Mouse (Mus musculus): ENCODE results near the gene Rab11b. TPM values are rescaled to one million over a fixed set of nuclear protein-coding genes. Genes with fewer than 3 reads are reported as not detected.

The Rab11b gene
- polyA plus RNA-seq, 1 experiment from 2014 or later: 417 TPM

DNA sequence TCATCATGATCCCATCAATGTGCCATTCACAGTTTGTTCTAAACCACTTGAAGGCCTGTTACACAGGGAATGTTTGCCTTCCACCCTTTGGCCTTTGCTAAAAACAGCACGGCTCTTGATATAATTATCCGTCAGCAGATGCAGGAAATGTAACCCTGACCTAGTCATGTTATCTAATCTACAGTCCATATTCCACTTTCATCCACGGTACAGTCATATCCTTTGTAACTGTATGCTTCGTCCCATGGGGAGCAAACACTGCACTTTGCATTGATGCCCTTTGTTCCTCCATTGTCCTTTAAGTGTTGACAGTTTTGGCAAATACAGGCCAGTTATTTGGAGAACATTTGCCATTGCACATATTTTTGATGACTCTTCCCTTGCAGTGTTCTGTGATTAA, 28.4 kb upstream of the Rab11b start:
- 88% methylated on average over 4 of the region's 4 CpGs for WGBS

DNA sequence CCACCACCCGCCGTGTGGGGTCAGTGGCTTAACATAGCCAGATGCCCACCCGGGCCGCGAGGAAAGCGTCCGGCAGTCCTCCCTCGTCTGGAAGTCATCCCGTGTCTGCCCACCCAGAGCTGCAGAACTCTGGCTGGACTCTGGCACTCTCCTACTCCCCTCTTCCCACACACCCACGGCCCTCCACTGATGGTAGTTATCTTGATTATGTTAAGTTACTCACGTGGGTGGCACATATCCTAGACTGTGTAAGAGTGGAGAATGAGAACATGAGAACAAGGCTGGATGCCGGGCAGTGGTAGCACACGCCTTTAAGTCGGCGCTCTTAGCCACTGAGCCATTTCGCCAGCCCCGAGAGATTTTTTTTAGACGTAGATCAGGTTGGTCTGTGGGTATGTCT, 26.0 kb upstream of the Rab11b start:
- no peaks in the 10 kb centered on the region for H3K9me3 ChIP-seq (ENCODE audit: control insufficient read depth, low read length)
- H3K4me3 ChIP-seq (replicated peaks; ENCODE audit: low read depth, low read length): no peak overlapping the region
- H3K4me2 ChIP-seq (ENCODE audit: low read length): no peak overlapping the region
- no peaks in the 10 kb centered on the region for H3K27me3 ChIP-seq (ENCODE audit: control insufficient read depth, insufficient read depth, low read length)
- 84% methylated on average over 18 of the region's 18 CpGs for WGBS
- H3K4me1 ChIP-seq (ENCODE audit: control insufficient read depth, insufficient read depth, low read length): peaks cover 4% of the 10 kb centered on the region; the same call in 1 of the 2 replicates
- DNase-seq (no peak), ATAC-seq (ENCODE audit: low FRiP score, low TSS enrichment) (no peak)
- no peaks in the 10 kb centered on the region for H3K36me3 ChIP-seq (ENCODE audit: control insufficient read depth, insufficient read depth, low read length)
- H3K9ac ChIP-seq (replicated peaks; ENCODE audit: low read length): no peak overlapping the region
- no peak overlapping the region for H3K27ac ChIP-seq (replicated peaks; ENCODE audit: low read depth, low read length)

More for the DNA sequence above, 28.4 kb upstream of the Rab11b start:
- Histone ChIP-seq H3K4me2 (ENCODE audit: low read length) (no peak overlapping the region), H3K36me3 (ENCODE audit: control insufficient read depth, insufficient read depth, low read length) (no peaks in the 10 kb centered on the region), H3K4me1 (ENCODE audit: control insufficient read depth, insufficient read depth, low read length) (no peaks in the 10 kb centered on the region), H3K9ac (replicated peaks; ENCODE audit: low read length) (no peak overlapping the region), H3K9me3 (ENCODE audit: control insufficient read depth, low read length) (no peaks in the 10 kb centered on the region), H3K27me3 (ENCODE audit: control insufficient read depth, insufficient read depth, low read length) (no peaks in the 10 kb centered on the region), H3K4me3 (replicated peaks; ENCODE audit: low read depth, low read length) (no peak overlapping the region), H3K27ac (replicated peaks; ENCODE audit: low read depth, low read length) (no peak overlapping the region)
- ATAC-seq (ENCODE audit: low FRiP score, low TSS enrichment) (no peak), DNase-seq (no peak)

DNA sequence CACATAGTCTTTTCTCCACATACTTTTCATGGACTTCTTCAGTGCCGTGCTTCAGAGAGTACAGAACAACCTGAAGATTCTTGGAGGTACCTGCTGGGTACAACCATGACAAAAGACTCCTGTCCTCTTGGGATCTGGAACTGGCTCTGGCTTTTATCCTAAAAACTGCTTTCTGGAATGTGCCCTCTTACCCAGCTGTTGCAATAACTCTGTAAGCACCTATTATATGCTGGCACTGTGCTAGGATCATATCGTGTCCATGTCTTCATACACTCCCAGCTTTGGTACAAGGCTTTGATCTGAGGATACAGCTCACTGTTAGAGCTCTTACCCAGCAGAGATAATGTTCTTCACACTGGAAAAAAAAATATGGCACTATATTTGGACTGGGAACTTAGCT, 24.6 kb upstream of the Rab11b start:
- Histone ChIP-seq H3K9me3 (ENCODE audit: control insufficient read depth, low read length) (no peaks in the 10 kb centered on the region), H3K36me3 (ENCODE audit: control insufficient read depth, insufficient read depth, low read length) (no peaks in the 10 kb centered on the region), H3K27me3 (ENCODE audit: control insufficient read depth, insufficient read depth, low read length) (no peaks in the 10 kb centered on the region), H3K4me3 (replicated peaks; ENCODE audit: low read depth, low read length) (no peak overlapping the region), H3K9ac (replicated peaks; ENCODE audit: low read length) (no peak overlapping the region), H3K4me2 (ENCODE audit: low read length) (no peak overlapping the region), H3K27ac (replicated peaks; ENCODE audit: low read depth, low read length) (no peak overlapping the region), H3K4me1 (ENCODE audit: control insufficient read depth, insufficient read depth, low read length) (peaks cover 4% of the 10 kb centered on the region; the same call in 1 of the 2 replicates)
- DNase-seq (no peak), ATAC-seq (ENCODE audit: low FRiP score, low TSS enrichment) (no peak)
- WGBS: 87% methylated on average over 2 of the region's 2 CpGs

DNA sequence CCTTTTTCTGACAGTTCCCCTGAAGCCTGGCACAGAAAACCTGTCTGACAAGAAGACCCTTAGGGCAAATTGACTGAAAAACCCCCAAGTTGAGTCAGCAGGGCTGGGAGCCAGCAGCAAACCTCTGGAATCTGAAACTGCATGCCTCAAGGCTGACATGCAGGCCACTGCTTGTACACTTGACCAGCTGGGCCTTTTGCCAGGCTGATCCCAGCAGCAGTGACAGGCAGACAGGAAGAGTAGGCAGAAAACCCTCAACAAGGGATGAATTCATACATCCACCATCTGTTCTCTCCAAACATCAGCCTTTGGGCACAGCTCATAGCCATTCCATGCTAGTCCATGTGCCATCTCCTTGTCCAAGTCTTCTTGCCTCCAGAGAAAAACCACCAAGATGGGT, 23.1 kb upstream of the Rab11b start:
- H3K36me3 ChIP-seq (ENCODE audit: control insufficient read depth, insufficient read depth, low read length): no peaks in the 10 kb centered on the region
- H3K9me3 ChIP-seq (ENCODE audit: control insufficient read depth, low read length): no peaks in the 10 kb centered on the region
- no peak overlapping the region for H3K4me3 ChIP-seq (replicated peaks; ENCODE audit: low read depth, low read length)
- H3K4me2 ChIP-seq (ENCODE audit: low read length): no peak overlapping the region
- H3K4me1 ChIP-seq (ENCODE audit: control insufficient read depth, insufficient read depth, low read length): peaks cover 4% of the 10 kb centered on the region; the same call in 1 of the 2 replicates
- H3K9ac ChIP-seq (replicated peaks; ENCODE audit: low read length): no peak overlapping the region
- H3K27me3 ChIP-seq (ENCODE audit: control insufficient read depth, insufficient read depth, low read length): no peaks in the 10 kb centered on the region
- ATAC-seq (ENCODE audit: low FRiP score, low TSS enrichment): no peak
- peak; percentile 8 for DNase-seq
- no peak overlapping the region for H3K27ac ChIP-seq (replicated peaks; ENCODE audit: low read depth, low read length)

DNA sequence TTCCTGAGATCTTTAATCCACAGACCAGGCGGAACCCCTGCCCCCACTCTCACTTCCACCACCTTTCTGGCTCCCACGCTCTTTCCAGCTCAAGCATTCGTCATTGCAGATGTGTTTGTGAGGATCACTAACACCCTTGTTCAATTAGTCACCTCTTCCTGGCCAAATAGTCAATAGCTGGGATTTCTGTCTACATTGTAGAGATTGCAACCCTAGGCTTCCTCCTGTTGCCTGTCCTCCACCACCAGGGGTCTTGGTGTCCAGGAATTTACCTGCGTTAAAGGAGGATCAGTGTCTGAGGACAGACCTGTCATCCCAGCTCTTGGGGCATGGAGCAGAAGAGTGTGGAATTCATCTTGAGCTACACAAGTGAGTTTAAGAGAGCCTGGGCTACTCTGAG, 21.7 kb upstream of the Rab11b start:
- Histone ChIP-seq H3K4me1 (ENCODE audit: control insufficient read depth, insufficient read depth, low read length) (peaks cover 4% of the 10 kb centered on the region; the same call in 1 of the 2 replicates), H3K4me2 (ENCODE audit: low read length) (peak overlapping the region; percentile 85), H3K4me3 (replicated peaks; ENCODE audit: low read depth, low read length) (peak overlapping the region; percentile 41), H3K27me3 (ENCODE audit: control insufficient read depth, insufficient read depth, low read length) (no peaks in the 10 kb centered on the region), H3K27ac (replicated peaks; ENCODE audit: low read depth, low read length) (0 out of 2 replicates have a peak overlapping the region, but pooled peaks have one; percentile 14), H3K9ac (replicated peaks; ENCODE audit: low read length) (no peak overlapping the region), H3K9me3 (ENCODE audit: control insufficient read depth, low read length) (no peaks in the 10 kb centered on the region), H3K36me3 (ENCODE audit: control insufficient read depth, insufficient read depth, low read length) (no peaks in the 10 kb centered on the region)
- 44% methylated on average over 4 of the region's 4 CpGs for WGBS
- ATAC-seq (ENCODE audit: low FRiP score, low TSS enrichment): no peak
- no peak for DNase-seq

- under 1% methylated on average over 50 of the region's 50 CpGs for WGBS
- ATAC-seq (ENCODE audit: low FRiP score, low TSS enrichment) (no peak), DNase-seq (peak; percentile 75)
Observed at GRCm38 (mm10) chr17:33781124-33781977, 21.0 kb upstream of the Rab11b start, which contains the start of gene Angptl4. Gene Angptl4 (minus strand): TSS chr17:33781830.

GRCm38 (mm10) chr17:33780431-33780830, 20.1 kb upstream of the Rab11b start:
- H3K9ac ChIP-seq (replicated peaks; ENCODE audit: low read length): no peak overlapping the region
- no peaks in the 10 kb centered on the region for H3K27me3 ChIP-seq (ENCODE audit: control insufficient read depth, insufficient read depth, low read length)
- peak overlapping the region; percentile 20; the same call in 1 of the 2 replicates for H3K27ac ChIP-seq (replicated peaks; ENCODE audit: low read depth, low read length)
- WGBS: 98% methylated on average over 5 of the region's 5 CpGs
- DNase-seq: no peak
- ATAC-seq (ENCODE audit: low FRiP score, low TSS enrichment): no peak
- peaks cover 4% of the 10 kb centered on the region; the same call in 1 of the 2 replicates for H3K4me1 ChIP-seq (ENCODE audit: control insufficient read depth, insufficient read depth, low read length)
- no peaks in the 10 kb centered on the region for H3K36me3 ChIP-seq (ENCODE audit: control insufficient read depth, insufficient read depth, low read length)
- H3K4me2 ChIP-seq (ENCODE audit: low read length): peak overlapping the region; percentile 85; the same call in 1 of the 2 replicates
- H3K9me3 ChIP-seq (ENCODE audit: control insufficient read depth, low read length): no peaks in the 10 kb centered on the region
- H3K4me3 ChIP-seq (replicated peaks; ENCODE audit: low read depth, low read length): peak overlapping the region; percentile 41; the same call in 1 of the 2 replicates

More at GRCm38 (mm10) chr17:33781124-33781977, 21.0 kb upstream of the Rab11b start, which contains the start of gene Angptl4:
- Histone ChIP-seq H3K27me3 (ENCODE audit: control insufficient read depth, insufficient read depth, low read length) (no peaks in the 10 kb centered on the region), H3K27ac (replicated peaks; ENCODE audit: low read depth, low read length) (peak within 1 kb of the TSS; percentile 14; the same call in 1 of the 2 replicates), H3K36me3 (ENCODE audit: control insufficient read depth, insufficient read depth, low read length) (no peaks in the 10 kb centered on the region), H3K9ac (replicated peaks; ENCODE audit: low read length) (peak within 1 kb of the TSS; percentile 43), H3K9me3 (ENCODE audit: control insufficient read depth, low read length) (no peaks in the 10 kb centered on the region), H3K4me2 (ENCODE audit: low read length) (peak within 1 kb of the TSS; percentile 85), H3K4me1 (ENCODE audit: control insufficient read depth, insufficient read depth, low read length) (peaks cover 4% of the 10 kb centered on the region; the same call in 1 of the 2 replicates), H3K4me3 (replicated peaks; ENCODE audit: low read depth, low read length) (peak within 1 kb of the TSS; percentile 41)

DNA sequence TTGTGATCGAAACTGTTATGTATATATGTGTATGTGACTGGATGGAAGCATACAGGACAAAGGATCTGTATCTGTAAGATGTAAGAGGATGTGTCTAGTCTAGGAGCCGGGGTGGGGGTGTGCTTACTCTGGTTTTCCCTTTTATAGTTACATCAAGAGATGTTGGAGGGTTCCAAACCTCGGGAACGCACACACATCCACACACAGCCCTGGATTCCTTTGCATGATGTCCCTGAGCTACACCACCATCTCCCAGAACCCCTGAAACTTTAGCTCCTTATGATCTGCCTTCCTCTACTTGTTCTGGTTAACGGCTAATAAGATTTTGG, 19.6 kb upstream of the Rab11b start:
- 96% methylated on average over 5 of the region's 5 CpGs for WGBS
- no peak for DNase-seq
- ATAC-seq (ENCODE audit: low FRiP score, low TSS enrichment): no peak
- H3K4me3 ChIP-seq (replicated peaks; ENCODE audit: low read depth, low read length): no peak overlapping the region
- H3K4me2 ChIP-seq (ENCODE audit: low read length): no peak overlapping the region
- no peaks in the 10 kb centered on the region for H3K36me3 ChIP-seq (ENCODE audit: control insufficient read depth, insufficient read depth, low read length)
- no peaks in the 10 kb centered on the region for H3K9me3 ChIP-seq (ENCODE audit: control insufficient read depth, low read length)
- H3K27ac ChIP-seq (replicated peaks; ENCODE audit: low read depth, low read length): no peak overlapping the region
- no peaks in the 10 kb centered on the region for H3K27me3 ChIP-seq (ENCODE audit: control insufficient read depth, insufficient read depth, low read length)
- no peak overlapping the region for H3K9ac ChIP-seq (replicated peaks; ENCODE audit: low read length)
- peaks cover 4% of the 10 kb centered on the region; the same call in 1 of the 2 replicates for H3K4me1 ChIP-seq (ENCODE audit: control insufficient read depth, insufficient read depth, low read length)
